ENCODE assay signal across 8 mouse cellular contexts in the genomic region with DNA sequence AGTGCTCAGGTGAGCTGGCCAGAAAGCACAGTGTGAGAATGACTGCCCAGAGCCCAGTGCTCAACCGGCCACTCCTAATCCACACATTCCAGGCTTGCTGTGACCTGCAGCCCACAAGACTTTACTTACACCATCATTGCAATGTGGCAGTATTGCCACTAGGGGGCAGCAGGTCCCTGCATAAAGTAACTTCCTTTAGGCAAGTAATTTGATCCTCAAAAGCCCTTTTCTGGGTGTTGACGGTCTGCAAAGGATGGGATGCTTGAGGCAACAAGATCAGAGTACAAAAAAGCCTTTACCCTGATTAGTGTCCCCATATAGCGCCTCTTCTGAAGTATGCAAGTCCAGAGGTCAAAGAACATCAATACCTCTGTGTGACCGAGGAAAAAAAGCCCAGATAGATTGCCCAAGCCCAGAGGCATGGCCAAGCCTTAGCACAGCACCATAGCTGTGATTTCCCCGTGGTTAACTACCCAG.
A peak's percentile ranks its signal among the peaks of the same experiment; 100 is the strongest.
DNase-seq lines count a peak whose midpoint lies in the region; ATAC-seq and TF ChIP-seq lines count a peak whose summit lies in the region.

No protein-coding gene starts in this region.

- H3K4me2 ChIP-seq in embryonic facial prominence, embryonic 12.5 days (replicated peaks): no peak overlapping the region
- H3K4me2 ChIP-seq in kidney, embryonic 16.5 days (replicated peaks; ENCODE audit: low read depth, low read length): no peak overlapping the region
- H3K4me2 ChIP-seq in liver, embryonic 11.5 days: no peak overlapping the region
- H3K4me2 ChIP-seq in neural tube, embryonic 11.5 days (ENCODE audit: low read depth): no peak overlapping the region
- H3K4me2 ChIP-seq in stomach, embryonic 16.5 days (ENCODE audit: low read depth, low read length): no peak overlapping the region

- no peaks in the 10 kb centered on the region for H3K79me2 ChIP-seq in heart, adult 2 months (replicated peaks; ENCODE audit: control insufficient read depth, insufficient read depth, low read length)

- peak; percentile 73 for DNase-seq in 416B (ENCODE audit: low read depth)
- DNase-seq in adrenal gland, postnatal 36 days: peak; percentile 77 to 81
- DNase-seq in heart, adult 2 months: peak; percentile 64 to 74
- peak; percentile 70 for DNase-seq in liver, embryonic 11.5 days (ENCODE audit: low spot score)
- DNase-seq in neural tube, embryonic 11.5 days (ENCODE audit: low spot score): peak; percentile 86

- H3K9ac ChIP-seq in embryonic facial prominence, embryonic 12.5 days: no peak overlapping the region
- H3K9ac ChIP-seq in heart, adult 2 months (ENCODE audit: low read depth, low read length): no peak overlapping the region
- no peak overlapping the region for H3K9ac ChIP-seq in kidney, embryonic 16.5 days (replicated peaks; ENCODE audit: low read length)
- no peak overlapping the region for H3K9ac ChIP-seq in liver, embryonic 11.5 days (ENCODE audit: low read depth, low read length)
- no peak overlapping the region for H3K9ac ChIP-seq in neural tube, embryonic 11.5 days (ENCODE audit: low read length)
- no peak overlapping the region for H3K9ac ChIP-seq in stomach, embryonic 16.5 days (ENCODE audit: low read length)

- no peak overlapping the region for H3K27ac ChIP-seq in embryonic facial prominence, embryonic 12.5 days
- H3K27ac ChIP-seq in heart, adult 2 months: no peak overlapping the region
- no peak overlapping the region for H3K27ac ChIP-seq in kidney, embryonic 16.5 days (ENCODE audit: low read length)
- no peak overlapping the region for H3K27ac ChIP-seq in liver, embryonic 11.5 days (ENCODE audit: low read depth, low read length)
- no peak overlapping the region for H3K27ac ChIP-seq in neural tube, embryonic 11.5 days (ENCODE audit: low read depth, low read length)
- H3K27ac ChIP-seq in stomach, embryonic 16.5 days (ENCODE audit: low read length): no peak overlapping the region

- H3K4me1 ChIP-seq in embryonic facial prominence, embryonic 12.5 days: no peaks in the 10 kb centered on the region
- no peaks in the 10 kb centered on the region for H3K4me1 ChIP-seq in heart, adult 2 months (ENCODE audit: control insufficient read depth, insufficient read depth, low read length)
- H3K4me1 ChIP-seq in kidney, embryonic 16.5 days (ENCODE audit: insufficient read depth, low read length): peaks cover 8% of the 10 kb centered on the region
- no peaks in the 10 kb centered on the region for H3K4me1 ChIP-seq in liver, embryonic 11.5 days (replicated peaks; ENCODE audit: control insufficient read depth, insufficient read depth, low read length)
- H3K4me1 ChIP-seq in neural tube, embryonic 11.5 days (ENCODE audit: control insufficient read depth, insufficient read depth, low read length): no peaks in the 10 kb centered on the region
- peaks cover 6% of the 10 kb centered on the region; the same call in 1 of the 2 replicates for H3K4me1 ChIP-seq in stomach, embryonic 16.5 days (ENCODE audit: control insufficient read depth, insufficient read depth, low read length)

- H3K36me3 ChIP-seq in embryonic facial prominence, embryonic 12.5 days: no peaks in the 10 kb centered on the region
- H3K36me3 ChIP-seq in heart, adult 2 months (ENCODE audit: control insufficient read depth, insufficient read depth, low read length): no peaks in the 10 kb centered on the region
- no peaks in the 10 kb centered on the region for H3K36me3 ChIP-seq in kidney, embryonic 16.5 days (ENCODE audit: insufficient read depth, low read length)
- H3K36me3 ChIP-seq in liver, embryonic 11.5 days (ENCODE audit: control insufficient read depth, insufficient read depth, low read length): no peaks in the 10 kb centered on the region
- no peaks in the 10 kb centered on the region for H3K36me3 ChIP-seq in neural tube, embryonic 11.5 days (ENCODE audit: control insufficient read depth, insufficient read depth, low read length)
- H3K36me3 ChIP-seq in stomach, embryonic 16.5 days (ENCODE audit: control insufficient read depth, insufficient read depth, low read length): no peaks in the 10 kb centered on the region

- peak; percentile 57; the same call in 1 of the 2 replicates for ATAC-seq in embryonic facial prominence, embryonic 12.5 days (ENCODE audit: insufficient number of reproducible peaks, insufficient read depth, low FRiP score, low TSS enrichment)
- ATAC-seq in kidney, embryonic 16.5 days (ENCODE audit: low FRiP score, low TSS enrichment): peak; percentile 62; the same call in 1 of the 2 replicates
- peak; percentile 41; the same call in 1 of the 2 replicates for ATAC-seq in liver, embryonic 11.5 days (replicated peaks; ENCODE audit: low FRiP score)
- ATAC-seq in neural tube, embryonic 11.5 days (ENCODE audit: insufficient read depth, low FRiP score, low TSS enrichment): peak; percentile 58; the same call in 1 of the 2 replicates
- ATAC-seq in stomach, embryonic 16.5 days (ENCODE audit: insufficient read depth, low FRiP score): peak; percentile 41; the same call in 1 of the 2 replicates

- no peak for TF ChIP-seq EP300 in heart, adult 2 months (IDR thresholded peaks at IDR 0.05; ENCODE audit: insufficient read depth, low read depth, low read length)

- TF ChIP-seq POLR2A in heart, adult 2 months (IDR thresholded peaks at IDR 0.05; ENCODE audit: insufficient read depth, low read depth, low read length): no peak

- H3K27me3 ChIP-seq in embryonic facial prominence, embryonic 12.5 days: no peaks in the 10 kb centered on the region
- H3K27me3 ChIP-seq in heart, adult 2 months (ENCODE audit: control insufficient read depth, insufficient read depth, low read length): no peaks in the 10 kb centered on the region
- H3K27me3 ChIP-seq in kidney, embryonic 16.5 days (ENCODE audit: insufficient read depth, low read length): no peaks in the 10 kb centered on the region
- H3K27me3 ChIP-seq in liver, embryonic 11.5 days (replicated peaks; ENCODE audit: control insufficient read depth, insufficient read depth, low read length): no peaks in the 10 kb centered on the region
- H3K27me3 ChIP-seq in neural tube, embryonic 11.5 days (ENCODE audit: control insufficient read depth, insufficient read depth, low read length): no peaks in the 10 kb centered on the region
- H3K27me3 ChIP-seq in stomach, embryonic 16.5 days (ENCODE audit: control insufficient read depth, insufficient read depth, low read length): no peaks in the 10 kb centered on the region

- peak; percentile 99 for TF ChIP-seq CTCF in heart, adult 2 months (IDR thresholded peaks at IDR 0.05)

- H3K9me3 ChIP-seq in embryonic facial prominence, embryonic 12.5 days: no peaks in the 10 kb centered on the region
- no peaks in the 10 kb centered on the region for H3K9me3 ChIP-seq in kidney, embryonic 16.5 days (ENCODE audit: low read length)
- H3K9me3 ChIP-seq in liver, embryonic 11.5 days (ENCODE audit: control insufficient read depth, low read length): peaks cover 3% of the 10 kb centered on the region; the same call in 1 of the 2 replicates
- 0 out of 2 replicates have a peak, but pooled peaks cover 2% of the 10 kb centered on the region for H3K9me3 ChIP-seq in neural tube, embryonic 11.5 days (ENCODE audit: control insufficient read depth, low read length)
- H3K9me3 ChIP-seq in stomach, embryonic 16.5 days (replicated peaks; ENCODE audit: control insufficient read depth, low read length): no peaks in the 10 kb centered on the region

- no peak overlapping the region for H3K4me3 ChIP-seq in embryonic facial prominence, embryonic 12.5 days
- H3K4me3 ChIP-seq in heart, adult 2 months: no peak overlapping the region
- no peak overlapping the region for H3K4me3 ChIP-seq in kidney, embryonic 16.5 days (ENCODE audit: low read length)
- no peak overlapping the region for H3K4me3 ChIP-seq in liver, embryonic 11.5 days (ENCODE audit: low read depth, low read length)
- H3K4me3 ChIP-seq in neural tube, embryonic 11.5 days (ENCODE audit: low read depth, low read length): no peak overlapping the region
- H3K4me3 ChIP-seq in stomach, embryonic 16.5 days (replicated peaks; ENCODE audit: low read length): no peak overlapping the region

- intact Hi-C loops in heart, adult 2 months (cut with DNase I): loop anchor here (5.0 to 10.0 kb wide), 3 partner anchors 227 to 829 kb away; partner anchors contain the start of gene Kcng3

- WGBS in embryonic facial prominence, embryonic 12.5 days: 5% methylated on average over 5 of the region's 5 CpGs
- 12% methylated on average over 5 of the region's 5 CpGs for WGBS in heart, adult 2 months
- 12% methylated on average over 5 of the region's 5 CpGs for WGBS in kidney, embryonic 16.5 days
- 13% methylated on average over 5 of the region's 5 CpGs for WGBS in liver, embryonic 11.5 days
- WGBS in neural tube, embryonic 11.5 days: 23% methylated on average over 5 of the region's 5 CpGs
- 9% methylated on average over 5 of the region's 5 CpGs for WGBS in stomach, embryonic 16.5 days
